Mouse (Mus musculus): ENCODE results near the gene Adamtsl5.

DNA sequence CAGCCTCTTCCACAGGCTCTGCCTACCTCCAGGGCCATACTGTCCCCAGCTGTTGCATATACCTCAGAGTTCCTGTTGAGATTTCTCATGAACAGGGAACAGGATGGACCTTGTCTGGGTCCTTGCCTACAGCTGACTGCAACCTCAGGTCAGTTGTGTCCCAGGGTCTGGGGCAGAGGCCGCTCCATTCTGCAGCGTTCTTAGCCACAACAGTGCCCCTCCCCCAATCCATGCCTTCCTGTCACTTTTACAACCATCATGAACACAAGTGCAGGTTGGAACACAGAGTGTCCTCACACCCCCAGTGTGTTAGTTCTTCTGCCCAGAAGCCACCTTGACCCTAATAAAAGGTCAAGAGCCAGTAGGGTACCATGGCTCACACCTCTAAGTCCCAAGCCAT is 40.5 kb upstream of the Adamtsl5 start:
- TF ChIP-seq GATA1 (IDR thresholded peaks at IDR 0.05; ENCODE audit: borderline replicate concordance, low read length) (no peak), FLI1 (IDR thresholded peaks at IDR 0.05; ENCODE audit: low read length) (no peak)

Measured in megakaryocyte, embryonic 14.5 days (primary cell).